Mouse (Mus musculus): ENCODE measurements around the gene Iqsec1.

- TF ChIP-seq CTCF (IDR thresholded peaks at IDR 0.05; ENCODE audit: low read depth) (no peak), EP300 (IDR thresholded peaks at IDR 0.05; ENCODE audit: low read depth) (no peak)
These were observed 151.7 kb downstream of the Iqsec1 start for GRCm38 (mm10) chr6:90836749-90837148.
